Mouse (Mus musculus) CH12.LX (cell line): ENCODE results near the gene Rsad1. TPM values are rescaled to one million over a fixed set of nuclear protein-coding genes. Genes with fewer than 3 reads are reported as not detected.
A peak's percentile ranks its signal among the peaks of the same experiment; 100 is the strongest.

Experiments
- DNase-seq: peaks from one replicate; pipeline ENCODE4 v3.0.0-alpha.2; 2013; ENCODE audit errors: extremely low read depth
- H3K27ac ChIP-seq: 2 replicates; pipeline ENCODE4 v1.5.1; 2012; ENCODE audit warnings: low read depth, mild to moderate bottlenecking, control low read depth, moderate library complexity; ENCODE audit not compliant: insufficient read depth
- H3K27me3 ChIP-seq: replicated peaks from 2 replicates; pipeline ENCODE3; 2012; ENCODE audit warnings: inconsistent platforms
- H3K36me3 ChIP-seq, 2 experiments: replicated peaks in 1 of 2; 2 replicates each; pipeline versions ENCODE3 to v1.6.1; 2012; ENCODE audit warnings: inconsistent platforms in 1 of 2, low read length in 1 of 2, mild to moderate bottlenecking in 1 of 2, mixed read lengths in 1 of 2, moderate library complexity in 1 of 2; ENCODE audit not compliant: control insufficient read depth in 1 of 2, insufficient read depth in 1 of 2
- H3K4me1 ChIP-seq, 2 experiments: 2 replicates each; pipeline ENCODE4 v1.6.1; 2012; ENCODE audit warnings: inconsistent platforms in 1 of 2, moderate library complexity in 1 of 2; ENCODE audit not compliant: insufficient read depth in 2 of 2, control insufficient read depth in 1 of 2
- H3K4me2 ChIP-seq: 2 replicates; pipeline ENCODE4 v1.6.1; 2012; ENCODE audit warnings: low read depth, mild to moderate bottlenecking, control low read depth; ENCODE audit not compliant: poor library complexity, insufficient read depth, severe bottlenecking
- H3K4me3 ChIP-seq, 3 experiments: fragments of 150-350 bp in 1 of 3; sonication (generic) in 1 of 3; replicated peaks in 1 of 3; 2 replicates each; pipeline versions ENCODE3 to v1.5.1; 2011 to 2012; ENCODE audit warnings: low read depth in 2 of 3, low read length in 2 of 3, mild to moderate bottlenecking in 2 of 3, moderate library complexity in 2 of 3, control low read depth in 1 of 3, improper control_type of control experiment in 1 of 3, inconsistent platforms in 1 of 3, mixed read lengths in 1 of 3; ENCODE audit not compliant: poor library complexity in 1 of 3
- H3K79me2 ChIP-seq: replicated peaks from 2 replicates; pipeline ENCODE4 v1.6.1; 2012; ENCODE audit warnings: mild to moderate bottlenecking, moderate library complexity; ENCODE audit not compliant: control insufficient read depth, poor library complexity, insufficient read depth, severe bottlenecking; ENCODE audit errors: extremely low read depth
- H3K9ac ChIP-seq: 2 replicates; pipeline ENCODE4 v1.6.1; 2012; ENCODE audit warnings: low read depth, mild to moderate bottlenecking, control low read depth, moderate library complexity; ENCODE audit not compliant: insufficient read depth
- H3K9me3 ChIP-seq: replicated peaks from 2 replicates; pipeline ENCODE3; 2012; ENCODE audit warnings: low read length, inconsistent platforms, mixed read lengths
- CHD1 ChIP-seq: IDR thresholded peaks from 2 replicates; pipeline ENCODE4 v1.6.1; 2012; ENCODE audit warnings: low read depth, low read length, improper control_type of control experiment, inconsistent platforms
- CTCF ChIP-seq, 2 experiments: IDR thresholded peaks in 1 of 2; conservative IDR thresholded peaks in 1 of 2; 2 replicates each; pipeline ENCODE4 v1.5.1; 2011 to 2012; ENCODE audit warnings: low read depth in 2 of 2, low read length in 2 of 2, improper control_type of control experiment in 1 of 2, inconsistent platforms in 1 of 2, mild to moderate bottlenecking in 1 of 2, moderate library complexity in 1 of 2
- E2F4 ChIP-seq: IDR thresholded peaks from 2 replicates; pipeline ENCODE4 v1.6.1; 2011; ENCODE audit warnings: low read depth, low read length, improper control_type of control experiment; ENCODE audit not compliant: insufficient replicate concordance
- HCFC1 ChIP-seq: IDR thresholded peaks from 2 replicates; pipeline ENCODE4 v1.6.1; 2012; ENCODE audit warnings: low read depth, mild to moderate bottlenecking, inconsistent platforms, low read length, improper control_type of control experiment
- IRF4 ChIP-seq: IDR thresholded peaks from 2 replicates; pipeline ENCODE4 v1.6.1; 2014; ENCODE audit warnings: low read depth, mild to moderate bottlenecking, inconsistent platforms, low read length, improper control_type of control experiment
- KAT2A ChIP-seq: IDR thresholded peaks from 2 replicates; pipeline ENCODE4 v1.6.1; 2012; ENCODE audit warnings: low read length, improper control_type of control experiment, inconsistent platforms; ENCODE audit not compliant: insufficient replicate concordance
- MEF2A ChIP-seq: IDR thresholded peaks from 2 replicates; pipeline ENCODE4 v1.6.1; 2014; ENCODE audit warnings: low read depth, mild to moderate bottlenecking, inconsistent platforms, low read length, improper control_type of control experiment, borderline replicate concordance
- NELFE ChIP-seq: IDR thresholded peaks from 2 replicates; pipeline ENCODE4 v1.6.1; 2011; ENCODE audit warnings: low read depth, low read length, improper control_type of control experiment
- NRF1 ChIP-seq: IDR thresholded peaks from 2 replicates; pipeline ENCODE4 v1.6.1; 2014; ENCODE audit warnings: low read depth, mild to moderate bottlenecking, inconsistent platforms, low read length, improper control_type of control experiment, moderate library complexity
- PAX5 ChIP-seq: IDR thresholded peaks from 2 replicates; pipeline ENCODE4 v1.6.1; 2012; ENCODE audit warnings: low read length, inconsistent platforms, mixed read lengths
- SIN3A ChIP-seq: IDR thresholded peaks from 2 replicates; pipeline ENCODE4 v1.6.1; 2012; ENCODE audit warnings: low read length, improper control_type of control experiment, inconsistent platforms
- UBTF ChIP-seq: IDR thresholded peaks from 2 replicates; pipeline ENCODE4 v1.6.1; 2012; ENCODE audit warnings: low read depth, mild to moderate bottlenecking, inconsistent platforms, low read length, improper control_type of control experiment, moderate library complexity
- ZMIZ1 ChIP-seq: IDR thresholded peaks from 2 replicates; pipeline ENCODE4 v1.6.1; 2012; ENCODE audit warnings: low read depth, mild to moderate bottlenecking, inconsistent platforms, low read length, improper control_type of control experiment
- dilution Hi-C: fragments of 300-500 bp; cut with MboI; formaldehyde crosslinking; loops from 2 replicates; pipeline ENCODE4 v1.14.3; 2020; ENCODE audit warnings: low sequenced_read_pairs; ENCODE audit not compliant: extremely low pct_unique_long_range_greater_than_20kb, extremely low pct_ligation_motif_present
- in situ Hi-C: fragments of 300-500 bp; cut with MboI; formaldehyde crosslinking; loops from 3 replicates; pipeline ENCODE4 v1.14.3; 2019; ENCODE audit warnings: low sequenced_read_pairs, low pct_ligation_motif_present, low pct_unique_long_range_greater_than_20kb, mixed read lengths
- polyA plus RNA-seq: library from polyadenylated mRNA; unstranded; fragments of >175 nt; gene quantifications from 2 replicates; pipeline ENCODE4 v1.2.1, GENCODE M21; 2012; ENCODE audit warnings: low read depth; ENCODE audit not compliant: insufficient read length
- total RNA-seq, 2 experiments: library from RNA; depleted of rRNA; stranded (reverse); fragments of 300-350 nt in 1 of 2; fragments of >200 nt in 1 of 2; gene quantifications; 2 replicates each; pipeline ENCODE4 v1.2.3; 2012 to 2014

The Rsad1 gene
- total and polyA plus RNA-seq, 3 experiments, result 7.3 to 9.3 (median 9.2) TPM

- H3K4me3 ChIP-seq, result no peak overlapping the region
- no peak overlapping the region for H3K27ac ChIP-seq
- in situ Hi-C loops (no loop called here), dilution Hi-C loops (no loop called here)
- peaks cover 0 to 38% of the 10 kb centered on the region in 2 experiments for H3K36me3 ChIP-seq
- no peak for DNase-seq
- H3K9ac ChIP-seq, result no peak overlapping the region
- TF ChIP-seq CTCF (conservative IDR thresholded peaks at IDR 0.05 in 1 of 2, IDR thresholded peaks at IDR 0.05 in 1 of 2; ENCODE audit: low read depth in 2 of 2, low read length in 2 of 2), result peak in 1 of 2 experiments; percentile 20; a peak in 1 of 4 replicates
- TF ChIP-seq PAX5, result no peak
- TF ChIP-seq, all 38 proteins: peak for 1
- H3K79me2 ChIP-seq, result no peaks in the 10 kb centered on the region
- no peaks in the 10 kb centered on the region for H3K27me3 ChIP-seq
- no peaks in the 10 kb centered on the region for H3K9me3 ChIP-seq
- peaks cover 9 to 48% of the 10 kb centered on the region in 2 experiments for H3K4me1 ChIP-seq
- H3K4me2 ChIP-seq, result no peak overlapping the region
These were observed 49.5 kb upstream of the Rsad1 start for GRCm38 (mm10) chr11:94598437-94599120.

- DNase-seq, result no peak
- in situ Hi-C loops, result no loop called here
- dilution Hi-C loops, result no loop called here
These were observed 48.3 kb upstream of the Rsad1 start for GRCm38 (mm10) chr11:94597319-94597718.

GRCm38 (mm10) chr11:94596311-94596852, 47.3 kb upstream of the Rsad1 start:
- H3K4me3 ChIP-seq, result no peak overlapping the region
- no peaks in the 10 kb centered on the region for H3K9me3 ChIP-seq
- DNase-seq, result peak; percentile 47
- H3K79me2 ChIP-seq, result no peaks in the 10 kb centered on the region
- H3K9ac ChIP-seq, result no peak overlapping the region
- dilution Hi-C loops, result no loop called here
- in situ Hi-C loops, result no loop called here
- TF ChIP-seq HCFC1 (no peak), ZMIZ1 (no peak), NRF1 (no peak)
- peaks cover 0 to 46% of the 10 kb centered on the region in 2 experiments for H3K36me3 ChIP-seq
- H3K27ac ChIP-seq, result no peak overlapping the region
- H3K27me3 ChIP-seq, result no peaks in the 10 kb centered on the region
- no peak overlapping the region for H3K4me2 ChIP-seq
- peaks cover 11 to 46% of the 10 kb centered on the region in 2 experiments for H3K4me1 ChIP-seq

More at GRCm38 (mm10) chr11:94597319-94597718, 48.3 kb upstream of the Rsad1 start:
- Histone ChIP-seq H3K4me1 (peaks cover 8 to 43% of the 10 kb centered on the region in 2 experiments), H3K9me3 (no peaks in the 10 kb centered on the region)
- TF ChIP-seq CHD1 (no peak), MEF2A (no peak), KAT2A (no peak), SIN3A (no peak), PAX5 (no peak), IRF4 (no peak), UBTF (no peak), NELFE (no peak), E2F4 (no peak)
- TF ChIP-seq, all 38 proteins: peak for 0
- no peaks in the 10 kb centered on the region for H3K27me3 ChIP-seq
- H3K4me3 ChIP-seq, result no peak overlapping the region
- H3K27ac ChIP-seq, result no peak overlapping the region
- H3K4me2 ChIP-seq, result no peak overlapping the region
- no peak overlapping the region for H3K9ac ChIP-seq
- H3K79me2 ChIP-seq, result no peaks in the 10 kb centered on the region
- peaks cover 0 to 40% of the 10 kb centered on the region in 2 experiments for H3K36me3 ChIP-seq
